Mouse (Mus musculus): ENCODE data around the gene Trim23. TPM values are rescaled to one million over a fixed set of nuclear protein-coding genes. Genes with fewer than 3 reads are reported as not detected.

Trim23 gene
- polyA plus RNA-seq, 1 experiment from 2014 or later: 42.4 TPM

GRCm38 (mm10) chr13:104228384-104229066 lies 49.9 kb downstream of the Trim23 start, which contains the start of the genes Cenpk and Ppwd1:
TSS of gene Cenpk (plus strand) at chr13:104228611.
TSS of gene Ppwd1 (minus strand) at chr13:104228843.
- no peaks in the 10 kb centered on the region for H3K27me3 ChIP-seq (ENCODE audit: control insufficient read depth, insufficient read depth, low read length)
- peak within 1 kb of the TSS; percentile 93 for H3K27ac ChIP-seq
- H3K9ac ChIP-seq: peak within 1 kb of the TSS; percentile 81
- under 1% methylated on average over 55 of the region's 55 CpGs for WGBS
- peaks cover 11% of the 10 kb centered on the region for H3K4me1 ChIP-seq (replicated peaks; ENCODE audit: control insufficient read depth, insufficient read depth, low read length)
- H3K4me2 ChIP-seq (replicated peaks): peak within 1 kb of the TSS; percentile 83
- no peaks in the 10 kb centered on the region for H3K9me3 ChIP-seq (ENCODE audit: control insufficient read depth, low read length)
- ATAC-seq (ENCODE audit: low FRiP score) (peak; percentile 100), DNase-seq (ENCODE audit: low spot score) (peak; percentile 99)
- H3K4me3 ChIP-seq (replicated peaks; ENCODE audit: low read length): peak within 1 kb of the TSS; percentile 70
- peaks cover 4% of the 10 kb centered on the region; the same call in 1 of the 2 replicates for H3K36me3 ChIP-seq (replicated peaks; ENCODE audit: control insufficient read depth, insufficient read depth)

GRCm38 (mm10) chr13:104229181-104229580 lies 50.6 kb downstream of the Trim23 start:
- Histone ChIP-seq H3K36me3 (replicated peaks; ENCODE audit: control insufficient read depth, insufficient read depth) (peaks cover 4% of the 10 kb centered on the region; the same call in 1 of the 2 replicates), H3K4me2 (replicated peaks) (peak overlapping the region; percentile 79), H3K27me3 (ENCODE audit: control insufficient read depth, insufficient read depth, low read length) (no peaks in the 10 kb centered on the region), H3K27ac (no peak overlapping the region), H3K4me3 (replicated peaks; ENCODE audit: low read length) (peak overlapping the region; percentile 70), H3K4me1 (replicated peaks; ENCODE audit: control insufficient read depth, insufficient read depth, low read length) (peaks cover 11% of the 10 kb centered on the region), H3K9ac (peak overlapping the region; percentile 62), H3K9me3 (ENCODE audit: control insufficient read depth, low read length) (no peaks in the 10 kb centered on the region)
- DNase-seq (ENCODE audit: low spot score): no peak
- 8% methylated on average over 15 of the region's 15 CpGs for WGBS
- 0 out of 2 replicates have a peak, but pooled peaks have one; percentile 14 for ATAC-seq (ENCODE audit: low FRiP score)

Other genes with a start within 250 kb of the Trim23 start
- gene Nln, start 69.2 kb upstream of the Trim23 start, polyA plus RNA-seq (2014; fragmentation: Nextera tagmentation; extraction: Ambion mirVana): 69.5 and 83.3 TPM in 2 replicates
- gene Sgtb, start 69.1 kb upstream of the Trim23 start, polyA plus RNA-seq (2014; fragmentation: Nextera tagmentation; extraction: Ambion mirVana): 33.5 and 38.0 TPM in 2 replicates
- gene Trappc13, start 328 bp upstream of the Trim23 start, polyA plus RNA-seq (2014; fragmentation: Nextera tagmentation; extraction: Ambion mirVana): 57.6 and 58.0 TPM in 2 replicates
- gene Cenpk, start 49.8 kb downstream of the Trim23 start, polyA plus RNA-seq (2014; fragmentation: Nextera tagmentation; extraction: Ambion mirVana): 13.6 and 17.3 TPM in 2 replicates
- gene Ppwd1, start 50.0 kb downstream of the Trim23 start, polyA plus RNA-seq (2014; fragmentation: Nextera tagmentation; extraction: Ambion mirVana): 7.2 and 7.9 TPM in 2 replicates
- 2.0 and 2.5 TPM in 2 replicates for gene Adamts6, start 109.0 kb downstream of the Trim23 start, polyA plus RNA-seq (2014; fragmentation: Nextera tagmentation; extraction: Ambion mirVana)

Measured in hindbrain, embryonic 14.5 days (tissue).